Mouse (Mus musculus) skeletal muscle tissue, adult 2 months (tissue): ENCODE measurements around the gene Dtx3l.
"Not testable (repeated sequence)": the region's sequence is repeated elsewhere in the genome, so short reads cannot be mapped to it uniquely, and the experiment has no call there.

ENCODE experiments used
- DNase-seq: peaks from one replicate; pipeline ENCODE4 v3.0.0-alpha.2; 2012; ENCODE audit warnings: low read depth, low spot score

Dtx3l gene

GRCm38 (mm10) chr16:35938211-35939151 is at the start of gene Dtx3l, which contains the start of gene Parp9:
Gene Dtx3l, minus strand, starts transcription at chr16:35939151.
Gene Parp9, plus strand, starts transcription at chr16:35938470.
- peak; percentile 59 for DNase-seq

DNA sequence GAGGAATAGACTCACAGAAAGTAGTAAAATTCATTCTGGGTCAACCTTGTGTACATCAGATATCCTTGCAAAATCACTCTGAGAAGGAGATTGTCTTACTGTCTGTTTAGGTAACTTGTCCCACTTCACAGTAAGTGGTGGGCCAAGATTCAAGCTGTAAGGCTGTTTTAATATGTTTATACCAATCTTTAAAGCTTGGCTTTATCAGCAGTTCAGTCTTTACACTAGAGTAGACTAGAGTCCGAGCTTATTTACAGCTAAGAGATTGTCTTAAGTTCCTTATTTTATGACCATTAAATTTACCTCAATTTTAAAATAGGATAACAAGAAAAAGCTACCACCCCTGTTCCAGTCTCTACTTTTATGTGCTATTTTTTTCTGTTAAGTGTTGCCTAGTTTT is 49.0 kb upstream of the Dtx3l start:
- DNase-seq: no peak

- DNase-seq: no peak
Observed at GRCm38 (mm10) chr16:35984471-35984870, 45.5 kb upstream of the Dtx3l start.

DNA sequence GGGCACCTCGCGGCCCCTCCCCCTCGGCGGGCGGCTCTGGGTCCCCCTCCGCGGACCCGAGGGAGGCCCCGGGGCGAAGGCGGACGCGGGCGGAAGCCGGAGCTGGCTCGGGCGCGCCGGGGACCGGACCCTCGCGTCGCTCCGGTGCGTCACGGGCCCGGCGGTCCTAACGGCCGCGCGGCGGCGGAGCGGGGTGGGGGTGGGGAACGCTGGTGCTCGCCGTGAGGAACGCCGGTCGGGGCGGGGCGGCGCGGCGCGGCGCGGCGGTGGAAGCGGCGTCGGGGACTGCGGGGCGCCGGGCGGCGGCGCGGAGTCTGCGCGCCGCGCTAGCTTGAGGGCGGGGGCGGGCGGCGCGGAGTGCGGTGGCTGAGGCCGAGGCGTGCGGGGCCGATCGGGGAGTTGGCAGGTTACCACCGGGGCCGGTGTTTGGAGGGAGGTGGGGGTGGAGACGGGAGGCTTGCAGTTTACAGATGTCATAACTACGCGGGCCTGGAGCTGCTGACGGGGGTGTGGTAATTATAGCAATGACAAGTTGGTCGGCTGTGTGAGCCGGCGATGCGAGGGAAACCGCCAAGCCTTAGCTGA is 44.7 kb upstream of the Dtx3l start:
- DNase-seq: peak; percentile 80

GRCm38 (mm10) chr16:35982902-35983516 is 44.1 kb upstream of the Dtx3l start:
- peak; percentile 87 for DNase-seq

DNA sequence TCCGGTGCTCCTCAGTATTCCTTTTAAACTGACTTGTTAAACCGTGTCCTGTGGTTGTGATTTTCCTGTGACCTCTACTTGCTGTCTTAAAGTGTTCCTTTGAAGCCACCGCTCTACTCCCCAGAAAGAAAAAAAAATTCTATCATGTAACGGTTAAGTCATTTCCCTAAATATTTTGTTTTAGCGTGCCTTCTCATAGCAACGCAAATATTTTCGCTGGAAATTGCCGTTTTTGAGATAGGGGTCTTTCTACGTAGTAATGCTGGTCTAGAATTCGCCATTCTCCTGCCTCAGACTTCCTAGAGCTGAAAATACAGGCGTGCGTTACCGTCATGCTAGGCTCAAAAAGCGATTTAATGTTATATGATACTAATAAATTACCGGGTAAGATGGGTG is 43.6 kb upstream of the Dtx3l start:
- DNase-seq: no peak

GRCm38 (mm10) chr16:35981363-35981821 is 42.4 kb upstream of the Dtx3l start:
- peak; percentile 100 for DNase-seq

GRCm38 (mm10) chr16:35978450-35978849 is 39.5 kb upstream of the Dtx3l start, which contains the start of gene Kpna1:
Gene Kpna1, plus strand, starts transcription at chr16:35978750.
- DNase-seq: not testable (repeated sequence)

GRCm38 (mm10) chr16:35974021-35974420 is 35.1 kb upstream of the Dtx3l start:
- no peak for DNase-seq

- no peak for DNase-seq
Observed at GRCm38 (mm10) chr16:35968149-35968548, 29.2 kb upstream of the Dtx3l start.

DNA sequence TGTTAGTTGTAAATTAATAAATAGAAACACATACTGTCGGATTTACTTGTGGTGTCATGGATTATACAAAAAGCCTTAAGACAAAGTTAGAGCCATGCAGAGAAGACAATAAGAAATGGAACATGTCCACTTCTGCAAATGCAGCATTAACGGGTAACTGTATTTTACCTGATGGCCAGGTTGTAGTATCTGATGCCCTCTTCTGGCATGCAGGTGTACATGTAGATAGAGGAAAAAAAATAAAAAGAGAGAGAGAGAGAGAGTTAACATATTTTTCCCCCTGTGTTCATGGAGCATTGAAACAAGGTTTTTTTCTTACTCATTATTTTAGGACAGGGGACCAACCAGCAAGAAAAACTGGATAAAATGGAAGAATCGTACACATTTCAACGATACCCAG is 28.4 kb upstream of the Dtx3l start:
- no peak for DNase-seq

DNA sequence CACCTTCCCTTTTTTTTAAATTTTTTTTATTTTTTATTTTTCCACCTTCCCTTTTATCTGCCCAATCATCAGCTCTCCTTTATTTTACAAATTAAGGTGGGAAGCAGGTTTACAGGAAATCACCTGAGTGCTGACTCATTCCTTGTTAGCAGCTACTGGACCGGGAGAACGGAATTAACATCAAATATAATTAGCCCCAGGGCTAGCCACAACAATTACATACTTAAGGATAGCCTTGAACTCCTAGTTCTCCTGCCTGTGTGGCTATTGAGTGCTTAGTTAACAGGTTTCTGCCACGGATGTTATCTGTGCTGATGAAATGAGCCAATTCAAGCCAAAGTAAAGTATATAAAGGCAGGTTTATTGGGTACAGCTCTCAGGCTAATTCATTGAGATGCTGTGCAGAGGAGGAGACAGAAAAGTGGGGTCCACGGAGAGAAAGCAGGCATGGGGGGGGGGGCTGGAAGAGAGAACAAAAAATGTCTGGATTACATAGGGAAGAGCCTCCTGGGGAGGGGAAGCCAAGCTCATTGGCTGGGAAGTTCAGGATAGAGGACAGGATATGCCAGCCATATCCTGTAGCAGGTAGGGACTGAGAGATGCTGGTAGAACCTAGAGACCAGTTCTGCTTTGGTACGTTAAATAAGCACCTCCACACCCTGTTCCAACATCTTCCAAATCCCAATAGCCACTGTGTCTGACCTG is 27.6 kb upstream of the Dtx3l start:
- DNase-seq: no peak

- not testable (repeated sequence) for DNase-seq
Observed at GRCm38 (mm10) chr16:35965991-35966390, 27.0 kb upstream of the Dtx3l start.

GRCm38 (mm10) chr16:35952628-35953130 is 13.7 kb upstream of the Dtx3l start:
- DNase-seq: no peak

DNA sequence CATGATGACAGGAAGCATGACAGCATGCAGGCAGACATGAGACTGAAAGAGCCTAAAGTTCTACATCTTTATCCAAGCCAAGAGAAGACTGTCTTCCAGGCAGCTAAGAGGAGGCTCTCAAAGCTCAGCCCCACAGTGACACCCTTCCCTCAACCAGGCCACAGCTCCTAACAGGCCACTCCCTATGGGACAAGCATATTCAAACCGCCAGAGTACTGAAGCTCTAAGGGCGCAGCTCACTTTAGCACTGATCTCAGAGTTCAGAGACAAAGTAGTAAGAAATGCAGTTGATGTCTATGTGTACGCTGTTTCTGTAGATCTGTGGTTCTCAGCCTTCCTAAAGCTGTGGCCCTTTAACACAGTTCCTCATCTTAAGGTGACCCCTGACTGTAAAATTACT is 12.3 kb upstream of the Dtx3l start:
- no peak for DNase-seq

DNA sequence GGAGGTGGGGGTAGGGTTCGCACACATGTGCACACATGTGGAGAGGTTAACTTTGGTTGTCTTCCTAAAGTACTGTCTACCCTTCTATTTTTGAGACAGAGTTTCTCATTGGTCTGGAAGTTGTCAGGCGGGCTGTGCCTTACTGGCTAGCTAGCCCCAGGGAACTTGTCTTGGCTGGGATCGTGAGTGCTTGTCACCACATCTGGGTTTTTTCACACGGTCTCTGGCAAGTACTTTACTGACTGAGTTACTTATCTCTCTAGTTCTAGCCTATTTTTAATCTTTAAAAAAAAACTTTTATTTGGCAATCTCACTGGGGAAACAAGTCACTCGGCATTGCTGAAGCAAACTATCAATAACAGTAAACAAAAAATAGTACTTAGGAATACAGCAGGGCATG is 10.3 kb upstream of the Dtx3l start:
- DNase-seq: peak; percentile 53

GRCm38 (mm10) chr16:35941382-35941781 is 2.4 kb upstream of the Dtx3l start:
- no peak for DNase-seq

DNA sequence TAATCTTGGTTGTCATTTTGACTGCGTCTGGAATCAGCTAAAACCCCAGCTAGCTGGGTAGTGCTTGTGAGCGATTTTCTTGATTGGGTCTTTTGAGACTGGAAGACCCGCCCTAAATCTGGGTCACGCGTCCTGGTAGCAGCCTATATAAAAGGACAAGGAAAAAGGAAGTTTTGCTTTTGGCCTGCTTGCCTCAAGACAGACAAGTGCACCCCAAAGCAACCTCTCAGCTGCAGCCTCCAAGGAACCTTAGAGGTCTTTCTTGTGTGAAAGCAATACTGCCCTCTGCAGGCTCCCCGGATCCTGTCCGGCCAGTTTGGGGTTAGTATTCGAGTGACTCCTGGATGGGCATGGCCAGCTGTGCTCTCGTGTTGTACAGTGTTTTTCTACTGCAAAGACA is 739 bp upstream of the Dtx3l start:
- peak; percentile 86 for DNase-seq

DNA sequence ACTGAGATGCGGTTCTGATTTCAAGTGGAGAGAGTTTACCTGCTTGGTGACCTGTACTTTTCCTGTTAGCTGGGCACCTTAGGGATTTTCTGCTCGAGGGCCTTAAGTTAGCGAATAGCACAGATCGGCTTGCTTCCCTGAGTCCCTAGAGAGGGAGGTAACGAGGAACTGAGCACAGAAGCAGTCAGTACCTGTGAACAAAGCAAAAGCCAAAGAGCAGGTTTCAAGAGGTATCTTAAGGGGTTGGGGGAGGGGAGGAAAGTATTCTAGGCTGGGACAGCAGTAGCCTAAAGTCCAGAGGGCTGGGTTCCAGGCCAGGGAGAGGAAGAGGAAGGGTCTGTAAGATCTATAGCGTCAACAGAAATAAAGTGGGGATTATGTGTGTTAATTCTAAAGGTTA is 310 bp upstream of the Dtx3l start:
- DNase-seq: peak; percentile 9

- no peak for DNase-seq
Observed at GRCm38 (mm10) chr16:35933181-35933580, 5.8 kb downstream of the Dtx3l start.
